Mouse (Mus musculus) hindbrain, postnatal 0 days (tissue): ENCODE measurements at regions not wholly inside any gene's neighbourhood (a gene's known extent, or its start where the extent isn't known, plus 50 kb on each side); places are given as distances from the start of the nearest gene placed in this dataset.

ENCODE experiments used
- ATAC-seq: fragments of 200-750 bp; cut with Nextera tagmentation; 2 replicates; pipeline ENCODE4 v1.8.0; 2017; ENCODE audit warnings: mild to moderate bottlenecking, moderate TSS enrichment, moderate library complexity
- DNase-seq: peaks from one replicate; pipeline ENCODE4 v3.0.0-alpha.2; 2015; ENCODE audit warnings: low spot score
- H3K27ac ChIP-seq: fragments of 300-500 bp; sonication (generic); 2 replicates; pipeline ENCODE4 v1.5.1; 2014; ENCODE audit warnings: mild to moderate bottlenecking
- H3K27me3 ChIP-seq: fragments of 300-500 bp; sonication (generic); 2 replicates; pipeline ENCODE4 v1.6.1; 2014; ENCODE audit warnings: low read length, mixed read lengths; ENCODE audit not compliant: insufficient read depth
- H3K36me3 ChIP-seq: fragments of 300-500 bp; sonication (generic); 2 replicates; pipeline ENCODE4 v1.6.1; 2014; ENCODE audit warnings: low read length, mixed read lengths; ENCODE audit not compliant: insufficient read depth
- H3K4me1 ChIP-seq: fragments of 300-500 bp; sonication (generic); 2 replicates; pipeline ENCODE4 v1.6.1; 2014; ENCODE audit warnings: antibody characterized with exemption, low read length, mixed read lengths; ENCODE audit not compliant: insufficient read depth
- H3K4me2 ChIP-seq: fragments of 300-500 bp; sonication (generic); 2 replicates; pipeline ENCODE4 v1.6.1; 2014; ENCODE audit warnings: low read depth, mild to moderate bottlenecking, low read length, moderate library complexity, mixed read lengths
- H3K4me3 ChIP-seq: fragments of 300-500 bp; sonication (generic); 2 replicates; pipeline ENCODE4 v1.5.1; 2014; ENCODE audit warnings: low read length
- H3K9ac ChIP-seq: fragments of 300-500 bp; sonication (generic); replicated peaks from 2 replicates; pipeline ENCODE4 v1.6.1; 2014; ENCODE audit warnings: mild to moderate bottlenecking, low read length, moderate library complexity, mixed read lengths
- H3K9me3 ChIP-seq: fragments of 300-500 bp; sonication (generic); 2 replicates; pipeline ENCODE4 v1.6.1; 2016; ENCODE audit warnings: low read length, mixed read lengths
- CTCF ChIP-seq: IDR thresholded peaks from 2 replicates; pipeline ENCODE4 v1.5.1; 2016; ENCODE audit warnings: antibody characterized with exemption, control low read depth, low read depth
- WGBS: fragments of 180-500 bp; shearing (Covaris S2); extraction: QIAGEN DNeasy Blood & Tissue Kit; methylation state at CpG from one replicate; pipeline ENCODE4 v1.1.7; 2014; 5-methylcytosine and 5-hydroxymethylcytosine counted together

GRCm38 (mm10) chr17:73056616-73057015, 51.2 kb upstream of the Lclat1 start:
- H3K9me3 ChIP-seq = no peaks in the 10 kb centered on the region
- no peak overlapping the region for H3K27ac ChIP-seq
- no peak overlapping the region for H3K9ac ChIP-seq
- H3K27me3 ChIP-seq = no peaks in the 10 kb centered on the region
- no peak overlapping the region for H3K4me2 ChIP-seq
- 0 out of 2 replicates have a peak, but pooled peaks cover 8% of the 10 kb centered on the region for H3K4me1 ChIP-seq
- WGBS = 91% methylated on average over 2 of the region's 2 CpGs
- H3K4me3 ChIP-seq = no peak overlapping the region
- DNase-seq (no peak), ATAC-seq (no peak)
- no peak for TF ChIP-seq CTCF
- no peaks in the 10 kb centered on the region for H3K36me3 ChIP-seq
